Mouse (Mus musculus): ENCODE data around the gene Gpm6b.
A peak's percentile ranks its signal among the peaks of the same experiment; 100 is the strongest.

The Gpm6b gene

GRCm38 (mm10) chrX:166304355-166304754 is 65.6 kb downstream of the Gpm6b start:
- no peak for DNase-seq (ENCODE audit: low spot score in 2 of 2)

GRCm38 (mm10) chrX:166307437-166308222 is 68.9 kb downstream of the Gpm6b start:
- no peak for DNase-seq (ENCODE audit: low spot score in 2 of 2)

GRCm38 (mm10) chrX:166308798-166309197 is 70.1 kb downstream of the Gpm6b start:
- no peak for DNase-seq (ENCODE audit: low spot score in 2 of 2)

GRCm38 (mm10) chrX:166315251-166315650 is 76.5 kb downstream of the Gpm6b start:
- no peak for DNase-seq (ENCODE audit: low spot score in 2 of 2)

GRCm38 (mm10) chrX:166316552-166317375 is 78.1 kb downstream of the Gpm6b start:
- DNase-seq (ENCODE audit: low spot score in 2 of 2), result no peak

GRCm38 (mm10) chrX:166317376-166317679 is 78.6 kb downstream of the Gpm6b start:
- no peak for DNase-seq (ENCODE audit: low spot score in 2 of 2)

GRCm38 (mm10) chrX:166323226-166323625 is 84.5 kb downstream of the Gpm6b start:
- no peak for DNase-seq (ENCODE audit: low spot score in 2 of 2)

- DNase-seq (ENCODE audit: low spot score in 2 of 2), result no peak
Observed at GRCm38 (mm10) chrX:166327621-166328020, 88.9 kb downstream of the Gpm6b start.

GRCm38 (mm10) chrX:166328219-166328901 is 89.6 kb downstream of the Gpm6b start:
- no peak for DNase-seq (ENCODE audit: low spot score in 2 of 2)

GRCm38 (mm10) chrX:166328904-166329451 is 90.3 kb downstream of the Gpm6b start:
- DNase-seq (ENCODE audit: low spot score in 2 of 2), result no peak

GRCm38 (mm10) chrX:166334516-166335136 is 95.9 kb downstream of the Gpm6b start:
- DNase-seq (ENCODE audit: low spot score in 2 of 2), result no peak

- DNase-seq (ENCODE audit: low spot score in 2 of 2), result no peak
Observed at GRCm38 (mm10) chrX:166338353-166338752, 99.6 kb downstream of the Gpm6b start.

- DNase-seq (ENCODE audit: low spot score in 2 of 2), result no peak
Observed at GRCm38 (mm10) chrX:166338784-166339520, 100.2 kb downstream of the Gpm6b start.

GRCm38 (mm10) chrX:166339911-166340310 is 101.2 kb downstream of the Gpm6b start:
- no peak for DNase-seq (ENCODE audit: low spot score in 2 of 2)

- DNase-seq (ENCODE audit: low spot score in 2 of 2), result no peak
Observed at GRCm38 (mm10) chrX:166341795-166342194, 103.1 kb downstream of the Gpm6b start.

- DNase-seq (ENCODE audit: low spot score in 2 of 2), result peak in 1 of 2 experiments; percentile 15
Observed at GRCm38 (mm10) chrX:166344228-166345015, 105.7 kb downstream of the Gpm6b start.

- no peak for DNase-seq (ENCODE audit: low spot score in 2 of 2)
Observed at GRCm38 (mm10) chrX:166348086-166348485, 109.4 kb downstream of the Gpm6b start.

- DNase-seq (ENCODE audit: low spot score in 2 of 2), result no peak
Observed at GRCm38 (mm10) chrX:166348634-166349033, 109.9 kb downstream of the Gpm6b start.

- peak; percentile 19 to 60 for DNase-seq (ENCODE audit: low spot score in 2 of 2)
Observed at GRCm38 (mm10) chrX:166351790-166352189, 113.1 kb downstream of the Gpm6b start.

- DNase-seq (ENCODE audit: low spot score in 2 of 2), result no peak
Observed at GRCm38 (mm10) chrX:166353412-166353811, 114.7 kb downstream of the Gpm6b start.
